9 mouse cellular contexts compared by ENCODE assay signal in the genomic region with DNA sequence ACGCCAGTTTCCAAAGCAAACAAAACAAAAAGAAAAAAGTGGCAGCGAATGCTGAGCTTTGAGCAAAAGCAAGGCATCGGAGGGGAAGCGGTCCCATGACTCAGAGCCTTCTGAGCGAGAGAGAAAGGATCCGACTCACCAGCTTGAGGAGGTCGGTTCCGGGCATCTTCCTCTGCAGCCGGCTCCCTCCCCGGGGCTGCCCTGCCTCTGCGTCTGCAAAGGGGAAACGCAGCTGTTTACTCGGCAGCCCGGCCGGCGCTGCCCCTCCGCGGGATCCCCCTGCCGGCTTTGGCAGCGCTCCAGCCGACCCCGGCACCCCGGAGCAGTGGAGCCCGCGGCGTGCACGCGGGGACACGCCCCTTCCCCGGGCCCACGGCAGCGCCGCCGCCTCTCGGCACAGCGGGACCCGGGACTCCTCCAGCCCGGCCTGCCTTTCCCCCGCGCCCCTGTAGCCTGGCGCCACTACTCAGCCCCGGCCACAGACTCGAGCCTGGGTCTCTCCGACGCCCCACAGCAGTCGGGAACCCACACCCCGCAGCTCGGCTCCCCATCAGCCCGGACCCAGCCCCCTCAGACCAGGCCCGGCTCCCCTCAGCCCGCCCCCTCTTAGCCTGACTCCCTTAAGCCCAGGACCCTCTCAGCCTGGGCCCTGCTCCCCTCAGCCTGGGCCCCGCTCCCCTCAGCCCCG. TPM values are rescaled to one million over a fixed set of nuclear protein-coding genes. Genes with fewer than 3 reads are reported as not detected.
A peak's percentile ranks its signal among the peaks of the same experiment; 100 is the strongest.
DNase-seq lines count a peak whose midpoint lies in the region; ATAC-seq and TF ChIP-seq lines count a peak whose summit lies in the region.
"Had no signal": no experiment of that assay in that cellular context is flagged by ENCODE, and none has a peak within 500 bp of the region (broad histone marks: within the 10 kb centered on the region; RNA-seq: fewer than 3 reads in every experiment).

No protein-coding gene starts in this region.

- 0 out of 2 replicates have a peak, but pooled peaks cover 2% of the 10 kb centered on the region for H3K4me1 ChIP-seq in forebrain, embryonic 11.5 days (replicated peaks; ENCODE audit: control insufficient read depth, insufficient read depth, low read length)
- peaks cover 7% of the 10 kb centered on the region; the same call in 1 of the 2 replicates for H3K4me1 ChIP-seq in heart, postnatal 0 days (ENCODE audit: control insufficient read depth, insufficient read depth)
- H3K4me1 ChIP-seq in lung, embryonic 14.5 days (ENCODE audit: insufficient read depth), result 0 out of 2 replicates have a peak, but pooled peaks cover 3% of the 10 kb centered on the region

- no peak for TF ChIP-seq CTCF in brain, embryonic 14.5 days (IDR thresholded peaks at IDR 0.05; ENCODE audit: borderline replicate concordance, extremely low read depth, insufficient read depth, insufficient read length)
- TF ChIP-seq CTCF in heart, postnatal 0 days (IDR thresholded peaks at IDR 0.05; ENCODE audit: low read depth), result no peak
- no peak for TF ChIP-seq CTCF in lung, embryonic 14.5 days (IDR thresholded peaks at IDR 0.05; ENCODE audit: low read depth)

- peak overlapping the region; percentile 72 for H3K9ac ChIP-seq in forebrain, embryonic 11.5 days (ENCODE audit: low read length)
- H3K9ac ChIP-seq in heart, postnatal 0 days (replicated peaks; ENCODE audit: low read depth, low read length), result peak overlapping the region; percentile 68
- H3K9ac ChIP-seq in lung, embryonic 14.5 days, result peak overlapping the region; percentile 82

- no peaks in the 10 kb centered on the region for H3K36me3 ChIP-seq in forebrain, embryonic 11.5 days (ENCODE audit: control insufficient read depth, insufficient read depth, low read length)
- H3K36me3 ChIP-seq in heart, postnatal 0 days (replicated peaks; ENCODE audit: control insufficient read depth, insufficient read depth, low read length), result no peaks in the 10 kb centered on the region
- H3K36me3 ChIP-seq in lung, embryonic 14.5 days (ENCODE audit: insufficient read depth), result peaks cover 3% of the 10 kb centered on the region; the same call in 1 of the 2 replicates

- peak overlapping the region; percentile 76 for H3K4me3 ChIP-seq in forebrain, embryonic 11.5 days (ENCODE audit: low read depth, low read length)
- H3K4me3 ChIP-seq in heart, postnatal 0 days (ENCODE audit: low read depth, low read length), result peak overlapping the region; percentile 84
- peak overlapping the region; percentile 75 for H3K4me3 ChIP-seq in lung, embryonic 14.5 days (ENCODE audit: low read depth, low read length)

- TF ChIP-seq EP300 in heart, postnatal 0 days (IDR thresholded peaks at IDR 0.05; ENCODE audit: low read depth), result no peak

- H3K27ac ChIP-seq in forebrain, embryonic 11.5 days (ENCODE audit: low read depth, low read length), result peak overlapping the region; percentile 82
- H3K27ac ChIP-seq in heart, postnatal 0 days (ENCODE audit: low read depth), result peak overlapping the region; percentile 77
- peak overlapping the region; percentile 94 for H3K27ac ChIP-seq in lung, embryonic 14.5 days (ENCODE audit: low read depth)

- peak; percentile 73 for ATAC-seq in forebrain, embryonic 11.5 days (replicated peaks; ENCODE audit: low FRiP score)
- 0 out of 2 replicates have a peak, but pooled peaks have one; percentile 4 for ATAC-seq in heart, postnatal 0 days (ENCODE audit: insufficient read depth, low read depth)
- ATAC-seq in lung, embryonic 14.5 days (ENCODE audit: insufficient read depth), result peak; percentile 52
- ATAC-seq in neutrophil, adult 5-6 weeks (ENCODE audit: extremely low read depth, insufficient number of reproducible peaks, low FRiP score, poor library complexity, severe bottlenecking), result peak; percentile 62

- H3K9me3 ChIP-seq in forebrain, embryonic 11.5 days (ENCODE audit: control insufficient read depth, low read length), result no peaks in the 10 kb centered on the region
- H3K9me3 ChIP-seq in heart, postnatal 0 days (replicated peaks; ENCODE audit: control insufficient read depth, low read length), result no peaks in the 10 kb centered on the region
- no peaks in the 10 kb centered on the region for H3K9me3 ChIP-seq in lung, embryonic 14.5 days (ENCODE audit: low read depth, low read length)

- peak; percentile 41 to 44 for DNase-seq in CD8-positive naive resting alpha-beta T cell, adult 2 months (ENCODE audit: low read depth in 2 of 2, low spot score in 2 of 2)
- peak; percentile 80 for DNase-seq in brain, embryonic 14.5 days (ENCODE audit: low read depth)
- peak; percentile 85 for DNase-seq in forebrain, embryonic 11.5 days (ENCODE audit: low spot score)
- no peak for DNase-seq in heart, postnatal 0 days (ENCODE audit: low spot score)
- peak; percentile 40 to 71 for DNase-seq in kidney, postnatal 36 days
- peak; percentile 86 for DNase-seq in lung, embryonic 14.5 days
- DNase-seq in testis, postnatal 14 days (ENCODE audit: low spot score), result peak; percentile 77

- no peaks in the 10 kb centered on the region for H3K27me3 ChIP-seq in forebrain, embryonic 11.5 days (ENCODE audit: control insufficient read depth, insufficient read depth, low read length)
- no peaks in the 10 kb centered on the region for H3K27me3 ChIP-seq in heart, postnatal 0 days (ENCODE audit: control insufficient read depth, insufficient read depth, low read length)
- no peaks in the 10 kb centered on the region for H3K27me3 ChIP-seq in lung, embryonic 14.5 days (ENCODE audit: insufficient read depth, low read length)

- 0 out of 2 replicates have a peak, but pooled peaks have one; percentile 27 for TF ChIP-seq POLR2A in brain, embryonic 14.5 days (IDR thresholded peaks at IDR 0.05; ENCODE audit: borderline replicate concordance, extremely low read depth, insufficient read depth, insufficient read length, poor library complexity, severe bottlenecking)

- peak overlapping the region; percentile 93 for H3K4me2 ChIP-seq in forebrain, embryonic 11.5 days (ENCODE audit: low read depth, low read length, severe bottlenecking)
- peak overlapping the region; percentile 99 for H3K4me2 ChIP-seq in heart, postnatal 0 days (ENCODE audit: low read depth, low read length)
- peak overlapping the region; percentile 89 for H3K4me2 ChIP-seq in lung, embryonic 14.5 days

- WGBS in forebrain, embryonic 11.5 days, result under 1% methylated on average over 43 of the region's 53 CpGs
- 1% methylated on average over 48 of the region's 53 CpGs for WGBS in heart, postnatal 0 days
- WGBS in lung, embryonic 14.5 days, result under 1% methylated on average over 52 of the region's 53 CpGs

RNA-seq across cellular contexts. Expression of a gene that starts 1.2 kb away (rescaled TPM):
- 67.9 and 70.4 TPM in 2 replicates for polyA plus RNA-seq in brain, embryonic 14.5 days (2012; rRNA removed)
- 78.0 and 83.0 TPM in 2 replicates for polyA plus RNA-seq in forebrain, embryonic 11.5 days (2014; fragmentation: Nextera tagmentation; extraction: Ambion mirVana)
- 23.9 and 36.3 TPM in 2 replicates for total RNA-seq in heart, postnatal 0 days (2014; rRNA removed; ENCODE audit: low replicate concordance)
- polyA plus RNA-seq in heart, postnatal 0 days (2015; fragmentation: Nextera tagmentation; extraction: Ambion mirVana), result 14.8 and 16.7 TPM in 2 replicates
- 74.3 and 77.6 TPM in 2 replicates for polyA plus RNA-seq in lung, embryonic 14.5 days (2014; fragmentation: Nextera tagmentation; extraction: Ambion mirVana)
- 84.0 and 91.7 TPM in 2 replicates for total RNA-seq in neutrophil, adult 5-6 weeks (2017)

RNA-seq across cellular contexts. Expression of a gene that starts 25.5 kb away (rescaled TPM):
- polyA plus RNA-seq in brain, embryonic 14.5 days (2012; rRNA removed), result 0.23 and 1.4 TPM in 2 replicates
- not detected in 2 replicates for polyA plus RNA-seq in forebrain, embryonic 11.5 days (2014; fragmentation: Nextera tagmentation; extraction: Ambion mirVana)
- total RNA-seq in heart, postnatal 0 days (2014; rRNA removed; ENCODE audit: low replicate concordance), result not detected in 2 replicates
- 0.16 and 0.36 TPM in 2 replicates for polyA plus RNA-seq in heart, postnatal 0 days (2015; fragmentation: Nextera tagmentation; extraction: Ambion mirVana)
- polyA plus RNA-seq in lung, embryonic 14.5 days (2014; fragmentation: Nextera tagmentation; extraction: Ambion mirVana), result 1.4 and 1.6 TPM in 2 replicates
- total RNA-seq in neutrophil, adult 5-6 weeks (2017), result not detected in 2 replicates
- total RNA-seq: gastrocnemius, adult 8-10 months had no signal

RNA-seq across cellular contexts. Expression of a gene that starts 57.1 kb away (rescaled TPM):
- polyA plus RNA-seq in brain, embryonic 14.5 days (2012; rRNA removed), result 16.6 and 19.5 TPM in 2 replicates
- polyA plus RNA-seq in forebrain, embryonic 11.5 days (2014; fragmentation: Nextera tagmentation; extraction: Ambion mirVana), result 17.3 and 17.6 TPM in 2 replicates
- total RNA-seq in heart, postnatal 0 days (2014; rRNA removed; ENCODE audit: low replicate concordance), result 30.3 and 56.1 TPM in 2 replicates
- polyA plus RNA-seq in heart, postnatal 0 days (2015; fragmentation: Nextera tagmentation; extraction: Ambion mirVana), result 52.1 and 54.1 TPM in 2 replicates
- 67.5 and 71.2 TPM in 2 replicates for polyA plus RNA-seq in lung, embryonic 14.5 days (2014; fragmentation: Nextera tagmentation; extraction: Ambion mirVana)
- total RNA-seq in neutrophil, adult 5-6 weeks (2017), result not detected in 2 replicates

Comparison
In these comparisons a context has a peak if more than half of its experiments do, and no peak if none do; other contexts are left out.
1. ATAC-seq: peak in every context shown above with its lines; median percentile 73 in forebrain, embryonic 11.5 days; 62 in neutrophil, adult 5-6 weeks; 52 in lung, embryonic 14.5 days; 4 in heart, postnatal 0 days.